Mouse (Mus musculus) heart, adult 2 months (tissue): ENCODE data around the gene Orc6.

Experiments
- CTCF ChIP-seq: fragments of 200-600 bp; IDR thresholded peaks from 2 replicates; pipeline ENCODE4 v1.8.1; 2022; ENCODE audit warnings: antibody characterized with exemption, mild to moderate bottlenecking, moderate library complexity
- EP300 ChIP-seq: fragments of 200-500 bp; IDR thresholded peaks from 2 replicates; pipeline ENCODE4 v1.6.1; 2011; ENCODE audit warnings: low read depth, low read length, control low read depth; ENCODE audit not compliant: insufficient read depth
- POLR2A ChIP-seq: fragments of 200-500 bp; IDR thresholded peaks from 2 replicates; pipeline ENCODE4 v1.6.1; 2011; ENCODE audit warnings: mild to moderate bottlenecking, low read depth, low read length, control low read depth; ENCODE audit not compliant: insufficient read depth

DNA sequence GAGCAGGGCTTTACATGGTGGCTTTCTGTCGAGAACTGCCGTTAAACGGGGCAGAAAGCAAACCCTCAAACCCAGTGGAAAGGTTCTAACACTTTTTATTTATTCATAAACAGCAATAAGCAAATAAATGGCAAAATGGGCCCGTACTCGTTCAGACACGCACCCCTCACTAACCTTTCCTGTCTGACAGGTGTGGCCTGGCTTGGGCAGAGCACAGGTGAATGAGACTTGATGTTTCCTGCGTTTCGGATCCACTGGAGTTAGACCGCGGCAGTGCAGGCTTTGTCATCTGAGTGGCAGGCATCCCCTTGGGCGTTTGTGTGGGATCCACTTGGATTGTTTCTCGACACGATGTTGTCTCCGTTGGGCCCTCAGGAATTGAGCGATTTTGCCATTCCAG, 22.5 kb downstream of the Orc6 start:
- TF ChIP-seq CTCF: no peak
- no peak for TF ChIP-seq POLR2A
- TF ChIP-seq EP300: no peak
